Mouse (Mus musculus) liver, postnatal 0 days (tissue): ENCODE data around the gene Ticrr. TPM values are rescaled to one million over a fixed set of nuclear protein-coding genes. Genes with fewer than 3 reads are reported as not detected.

ENCODE experiments used
- ATAC-seq: fragments of 200-750 bp; cut with Nextera tagmentation; 2 replicates; pipeline ENCODE4 v1.8.0; 2017; ENCODE audit warnings: mild to moderate bottlenecking, moderate library complexity
- DNase-seq: peaks from one replicate; pipeline ENCODE4 v3.0.0-alpha.2; 2016
- H3K27ac ChIP-seq: fragments of 300-500 bp; sonication (generic); 2 replicates; pipeline ENCODE4 v1.5.1; 2014; ENCODE audit warnings: antibody characterized with exemption, moderate library complexity, mild to moderate bottlenecking, low read depth
- H3K27me3 ChIP-seq: fragments of 300-500 bp; sonication (generic); 2 replicates; pipeline ENCODE4 v1.6.1; 2014; ENCODE audit warnings: low read length, control low read depth, mixed read lengths; ENCODE audit not compliant: insufficient read depth
- H3K36me3 ChIP-seq: fragments of 300-500 bp; sonication (generic); replicated peaks from 2 replicates; pipeline ENCODE4 v1.6.1; 2014; ENCODE audit warnings: mild to moderate bottlenecking, control low read depth, low read length, moderate library complexity, mixed read lengths; ENCODE audit not compliant: insufficient read depth
- H3K4me1 ChIP-seq: fragments of 300-500 bp; sonication (generic); 2 replicates; pipeline ENCODE4 v1.6.1; 2014; ENCODE audit warnings: antibody characterized with exemption, mild to moderate bottlenecking, control low read depth; ENCODE audit not compliant: insufficient read depth
- H3K4me2 ChIP-seq: fragments of 300-500 bp; sonication (generic); 2 replicates; pipeline ENCODE4 v1.6.1; 2014; ENCODE audit warnings: low read depth, mild to moderate bottlenecking, low read length, moderate library complexity, mixed read lengths
- H3K4me3 ChIP-seq: fragments of 300-500 bp; sonication (generic); 2 replicates; pipeline ENCODE4 v1.5.1; 2014; ENCODE audit warnings: low read depth, low read length
- H3K9ac ChIP-seq: fragments of 300-500 bp; sonication (generic); replicated peaks from 2 replicates; pipeline ENCODE4 v1.6.1; 2014; ENCODE audit warnings: mild to moderate bottlenecking, moderate library complexity
- H3K9me3 ChIP-seq: fragments of 300-500 bp; sonication (generic); 2 replicates; pipeline ENCODE4 v1.6.1; 2016; ENCODE audit warnings: mild to moderate bottlenecking, control low read depth, low read length, mixed read lengths
- CTCF ChIP-seq: sonication (generic); IDR thresholded peaks from 2 replicates; pipeline ENCODE4 v1.5.1; 2016; ENCODE audit warnings: antibody characterized with exemption, low read depth
- EP300 ChIP-seq: IDR thresholded peaks from 2 replicates; pipeline ENCODE4 v1.6.1; 2016; ENCODE audit warnings: antibody characterized with exemption, low read depth, mild to moderate bottlenecking
- WGBS: fragments of 180-500 bp; shearing (Covaris S2); extraction: QIAGEN DNeasy Blood & Tissue Kit; methylation state at CpG from one replicate; pipeline ENCODE4 v1.1.7; 2014; ENCODE audit not compliant: insufficient replicate concordance; 5-methylcytosine and 5-hydroxymethylcytosine counted together
- polyA plus RNA-seq: library from polyadenylated mRNA; unstranded; fragments of >200 nt; fragmentation: Nextera tagmentation; extraction: Ambion mirVana; gene quantifications from 2 replicates; pipeline ENCODE4 v1.2.1, GENCODE M21; 2015

Gene Ticrr
- polyA plus RNA-seq, 1 experiment from 2014 or later: 2.2 TPM

- H3K27ac ChIP-seq: no peak overlapping the region
- 6% methylated on average over 55 of the region's 55 CpGs for WGBS
- peaks cover 27% of the 10 kb centered on the region for H3K27me3 ChIP-seq
- no peak overlapping the region; the same call in 1 of the 2 replicates for H3K9ac ChIP-seq
- H3K4me3 ChIP-seq: peak overlapping the region; percentile 34
- H3K4me1 ChIP-seq: peaks cover 5% of the 10 kb centered on the region; the same call in 1 of the 2 replicates
- H3K4me2 ChIP-seq: peak overlapping the region; percentile 73
- no peaks in the 10 kb centered on the region for H3K9me3 ChIP-seq
- ATAC-seq (peak; percentile 21; the same call in 1 of the 2 replicates), DNase-seq (no peak)
- no peaks in the 10 kb centered on the region for H3K36me3 ChIP-seq
- no peak for TF ChIP-seq EP300
- TF ChIP-seq CTCF: peak; percentile 26; the same call in 1 of the 2 replicates
Measured at GRCm38 (mm10) chr7:79710130-79710607, 50.2 kb downstream of the Ticrr start.

GRCm38 (mm10) chr7:79710831-79711230 is 50.8 kb downstream of the Ticrr start:
- 63% methylated on average over 17 of the region's 17 CpGs for WGBS
- no peaks in the 10 kb centered on the region for H3K9me3 ChIP-seq
- ATAC-seq (no peak), DNase-seq (no peak)
- H3K27ac ChIP-seq: no peak overlapping the region
- peaks cover 31% of the 10 kb centered on the region for H3K27me3 ChIP-seq
- H3K4me3 ChIP-seq: no peak overlapping the region
- TF ChIP-seq EP300: no peak
- no peak for TF ChIP-seq CTCF
- H3K9ac ChIP-seq: no peak overlapping the region
- H3K4me1 ChIP-seq: peaks cover 7% of the 10 kb centered on the region; the same call in 1 of the 2 replicates
- H3K4me2 ChIP-seq: no peak overlapping the region
- no peaks in the 10 kb centered on the region for H3K36me3 ChIP-seq

GRCm38 (mm10) chr7:79715187-79715981 is 55.4 kb downstream of the Ticrr start, which contains the start of gene Kif7:
Gene Kif7, minus strand, starts transcription at chr7:79715720.
- peak; percentile 79 for DNase-seq

GRCm38 (mm10) chr7:79721386-79721977 is 61.5 kb downstream of the Ticrr start:
- no peaks in the 10 kb centered on the region for H3K36me3 ChIP-seq
- peak overlapping the region; percentile 54 for H3K4me3 ChIP-seq
- WGBS: 2% methylated on average over 48 of the region's 48 CpGs
- H3K4me1 ChIP-seq: no peaks in the 10 kb centered on the region
- H3K9ac ChIP-seq: peak overlapping the region; percentile 51; the same call in 1 of the 2 replicates
- TF ChIP-seq CTCF (no peak), EP300 (no peak)
- peak overlapping the region; percentile 39; the same call in 1 of the 2 replicates for H3K27ac ChIP-seq
- ATAC-seq (peak; percentile 89), DNase-seq (peak; percentile 53)
- H3K27me3 ChIP-seq: peaks cover 18% of the 10 kb centered on the region
- H3K4me2 ChIP-seq: peak overlapping the region; percentile 75
- H3K9me3 ChIP-seq: no peaks in the 10 kb centered on the region

More at GRCm38 (mm10) chr7:79715187-79715981, 55.4 kb downstream of the Ticrr start, which contains the start of gene Kif7:
- Histone ChIP-seq H3K4me3 (peak within 1 kb of the TSS; percentile 63), H3K4me2 (peak within 1 kb of the TSS; percentile 91), H3K36me3 (no peaks in the 10 kb centered on the region), H3K9ac (peak within 1 kb of the TSS; percentile 60), H3K27me3 (peaks cover 21% of the 10 kb centered on the region), H3K4me1 (peaks cover 3% of the 10 kb centered on the region; the same call in 1 of the 2 replicates), H3K27ac (no peak within 1 kb of the TSS), H3K9me3 (no peaks in the 10 kb centered on the region)
- peak; percentile 85 for ATAC-seq
- 2% methylated on average over 55 of the region's 55 CpGs for WGBS
- no peak for TF ChIP-seq CTCF
- TF ChIP-seq EP300: no peak

- Histone ChIP-seq H3K27me3 (peaks cover 14% of the 10 kb centered on the region), H3K36me3 (no peaks in the 10 kb centered on the region), H3K4me3 (no peak overlapping the region), H3K4me1 (no peaks in the 10 kb centered on the region), H3K4me2 (no peak overlapping the region), H3K9me3 (no peaks in the 10 kb centered on the region), H3K9ac (no peak overlapping the region), H3K27ac (no peak overlapping the region)
- ATAC-seq (no peak), DNase-seq (peak; percentile 64)
- 11% methylated on average over 2 of the region's 2 CpGs for WGBS
- TF ChIP-seq CTCF (peak; percentile 82), EP300 (no peak)
Measured at GRCm38 (mm10) chr7:79727091-79727490, 67.1 kb downstream of the Ticrr start.

GRCm38 (mm10) chr7:79728219-79728618 is 68.2 kb downstream of the Ticrr start:
- ATAC-seq (0 out of 2 replicates have a peak, but pooled peaks have one; percentile 10), DNase-seq (peak; percentile 71)
- Histone ChIP-seq H3K36me3 (no peaks in the 10 kb centered on the region), H3K9me3 (no peaks in the 10 kb centered on the region), H3K9ac (no peak overlapping the region), H3K27ac (no peak overlapping the region), H3K27me3 (peaks cover 8% of the 10 kb centered on the region; the same call in 1 of the 2 replicates), H3K4me2 (no peak overlapping the region), H3K4me3 (no peak overlapping the region), H3K4me1 (no peaks in the 10 kb centered on the region)
- peak; percentile 90 for TF ChIP-seq CTCF
- no peak for TF ChIP-seq EP300
- WGBS: 24% methylated on average over 6 of the region's 6 CpGs
